Mouse (Mus musculus): Measurements from ENCODE around the gene Cacnb4. TPM values are rescaled to one million over a fixed set of nuclear protein-coding genes. Genes with fewer than 3 reads are reported as not detected.

Gene Cacnb4
- 16.3 and 18.0 TPM in 2 replicates for polyA plus RNA-seq (2014; fragmentation: Nextera tagmentation; extraction: Ambion mirVana)

- Histone ChIP-seq H3K4me2 (ENCODE audit: low read length) (peak within 1 kb of the TSS; percentile 93), H3K4me3 (replicated peaks; ENCODE audit: low read depth, low read length) (peak within 1 kb of the TSS; percentile 67), H3K27ac (replicated peaks; ENCODE audit: low read depth, low read length) (peak within 1 kb of the TSS; percentile 68), H3K36me3 (ENCODE audit: control insufficient read depth, insufficient read depth, low read length) (no peaks in the 10 kb centered on the region), H3K4me1 (ENCODE audit: control insufficient read depth, insufficient read depth, low read length) (peaks cover 9% of the 10 kb centered on the region; the same call in 1 of the 2 replicates), H3K9ac (replicated peaks; ENCODE audit: low read length) (peak within 1 kb of the TSS; percentile 75), H3K27me3 (ENCODE audit: control insufficient read depth, insufficient read depth, low read length) (peaks cover 15% of the 10 kb centered on the region; the same call in 1 of the 2 replicates), H3K9me3 (ENCODE audit: control insufficient read depth, low read length) (no peaks in the 10 kb centered on the region)
- DNase-seq, result peak; percentile 85
- peak; percentile 91 for ATAC-seq (ENCODE audit: low FRiP score, low TSS enrichment)
- under 1% methylated on average over 58 of the region's 77 CpGs for WGBS
Measured at GRCm38 (mm10) chr2:52676023-52676912, at the start of gene Cacnb4. Cacnb4 (minus strand) TSS chr2:52676831.

GRCm38 (mm10) chr2:52720231-52721025, 43.8 kb upstream of the Cacnb4 start:
- 0 out of 2 replicates have a peak, but pooled peaks cover 3% of the 10 kb centered on the region for H3K36me3 ChIP-seq (ENCODE audit: control insufficient read depth, insufficient read depth, low read length)
- H3K4me2 ChIP-seq (ENCODE audit: low read length), result no peak overlapping the region
- 31% methylated on average over 13 of the region's 13 CpGs for WGBS
- no peak overlapping the region for H3K4me3 ChIP-seq (replicated peaks; ENCODE audit: low read depth, low read length)
- no peak overlapping the region for H3K9ac ChIP-seq (replicated peaks; ENCODE audit: low read length)
- ATAC-seq (ENCODE audit: low FRiP score, low TSS enrichment) (no peak), DNase-seq (peak; percentile 43)
- H3K9me3 ChIP-seq (ENCODE audit: control insufficient read depth, low read length), result no peaks in the 10 kb centered on the region
- H3K27ac ChIP-seq (replicated peaks; ENCODE audit: low read depth, low read length), result no peak overlapping the region
- H3K27me3 ChIP-seq (ENCODE audit: control insufficient read depth, insufficient read depth, low read length), result no peaks in the 10 kb centered on the region
- H3K4me1 ChIP-seq (ENCODE audit: control insufficient read depth, insufficient read depth, low read length), result no peaks in the 10 kb centered on the region; the same call in 1 of the 2 replicates

- peaks cover 22% of the 10 kb centered on the region for H3K36me3 ChIP-seq (ENCODE audit: control insufficient read depth, insufficient read depth, low read length)
- H3K27ac ChIP-seq (replicated peaks; ENCODE audit: low read depth, low read length), result no peak overlapping the region
- WGBS, result 98% methylated on average over 5 of the region's 5 CpGs
- H3K4me2 ChIP-seq (ENCODE audit: low read length), result no peak overlapping the region
- no peaks in the 10 kb centered on the region; the same call in 1 of the 2 replicates for H3K4me1 ChIP-seq (ENCODE audit: control insufficient read depth, insufficient read depth, low read length)
- ATAC-seq (ENCODE audit: low FRiP score, low TSS enrichment), result no peak
- H3K9me3 ChIP-seq (ENCODE audit: control insufficient read depth, low read length), result no peaks in the 10 kb centered on the region
- H3K27me3 ChIP-seq (ENCODE audit: control insufficient read depth, insufficient read depth, low read length), result no peaks in the 10 kb centered on the region
- DNase-seq, result no peak
- no peak overlapping the region for H3K4me3 ChIP-seq (replicated peaks; ENCODE audit: low read depth, low read length)
- no peak overlapping the region for H3K9ac ChIP-seq (replicated peaks; ENCODE audit: low read length)
Measured at GRCm38 (mm10) chr2:52717076-52717475, 40.4 kb upstream of the Cacnb4 start.

GRCm38 (mm10) chr2:52715538-52715937, 38.9 kb upstream of the Cacnb4 start:
- no peak overlapping the region for H3K4me3 ChIP-seq (replicated peaks; ENCODE audit: low read depth, low read length)
- WGBS, result 92% methylated on average over 6 of the region's 6 CpGs
- DNase-seq (no peak), ATAC-seq (ENCODE audit: low FRiP score, low TSS enrichment) (no peak)
- peaks cover 22% of the 10 kb centered on the region for H3K36me3 ChIP-seq (ENCODE audit: control insufficient read depth, insufficient read depth, low read length)
- no peaks in the 10 kb centered on the region for H3K27me3 ChIP-seq (ENCODE audit: control insufficient read depth, insufficient read depth, low read length)
- no peak overlapping the region for H3K27ac ChIP-seq (replicated peaks; ENCODE audit: low read depth, low read length)
- H3K9ac ChIP-seq (replicated peaks; ENCODE audit: low read length), result no peak overlapping the region
- no peaks in the 10 kb centered on the region for H3K9me3 ChIP-seq (ENCODE audit: control insufficient read depth, low read length)
- no peaks in the 10 kb centered on the region; the same call in 1 of the 2 replicates for H3K4me1 ChIP-seq (ENCODE audit: control insufficient read depth, insufficient read depth, low read length)
- H3K4me2 ChIP-seq (ENCODE audit: low read length), result no peak overlapping the region

GRCm38 (mm10) chr2:52714111-52714510, 37.5 kb upstream of the Cacnb4 start:
- no peak for ATAC-seq (ENCODE audit: low FRiP score, low TSS enrichment)
- H3K4me3 ChIP-seq (replicated peaks; ENCODE audit: low read depth, low read length), result no peak overlapping the region
- H3K9me3 ChIP-seq (ENCODE audit: control insufficient read depth, low read length), result no peaks in the 10 kb centered on the region
- no peak for DNase-seq
- H3K27ac ChIP-seq (replicated peaks; ENCODE audit: low read depth, low read length), result no peak overlapping the region
- no peak overlapping the region for H3K9ac ChIP-seq (replicated peaks; ENCODE audit: low read length)
- H3K36me3 ChIP-seq (ENCODE audit: control insufficient read depth, insufficient read depth, low read length), result peaks cover 29% of the 10 kb centered on the region
- no peak overlapping the region for H3K4me2 ChIP-seq (ENCODE audit: low read length)
- H3K27me3 ChIP-seq (ENCODE audit: control insufficient read depth, insufficient read depth, low read length), result no peaks in the 10 kb centered on the region
- 91% methylated on average over 4 of the region's 4 CpGs for WGBS
- no peaks in the 10 kb centered on the region for H3K4me1 ChIP-seq (ENCODE audit: control insufficient read depth, insufficient read depth, low read length)

- ATAC-seq (ENCODE audit: low FRiP score, low TSS enrichment) (no peak), DNase-seq (peak; percentile 8)
- H3K36me3 ChIP-seq (ENCODE audit: control insufficient read depth, insufficient read depth, low read length), result peaks cover 43% of the 10 kb centered on the region
- no peak overlapping the region for H3K9ac ChIP-seq (replicated peaks; ENCODE audit: low read length)
- no peak overlapping the region for H3K27ac ChIP-seq (replicated peaks; ENCODE audit: low read depth, low read length)
- H3K9me3 ChIP-seq (ENCODE audit: control insufficient read depth, low read length), result no peaks in the 10 kb centered on the region
- H3K27me3 ChIP-seq (ENCODE audit: control insufficient read depth, insufficient read depth, low read length), result no peaks in the 10 kb centered on the region
- 95% methylated on average over 2 of the region's 2 CpGs for WGBS
- no peak overlapping the region for H3K4me3 ChIP-seq (replicated peaks; ENCODE audit: low read depth, low read length)
- no peak overlapping the region for H3K4me2 ChIP-seq (ENCODE audit: low read length)
- H3K4me1 ChIP-seq (ENCODE audit: control insufficient read depth, insufficient read depth, low read length), result no peaks in the 10 kb centered on the region
Measured at GRCm38 (mm10) chr2:52710804-52711203, 34.2 kb upstream of the Cacnb4 start.

- Histone ChIP-seq H3K9me3 (ENCODE audit: control insufficient read depth, low read length) (no peaks in the 10 kb centered on the region), H3K36me3 (ENCODE audit: control insufficient read depth, insufficient read depth, low read length) (peaks cover 44% of the 10 kb centered on the region)
Measured at GRCm38 (mm10) chr2:52709417-52709816, 32.8 kb upstream of the Cacnb4 start.

GRCm38 (mm10) chr2:52701368-52702036, 24.9 kb upstream of the Cacnb4 start:
- ATAC-seq (ENCODE audit: low FRiP score, low TSS enrichment) (no peak), DNase-seq (no peak)
- Histone ChIP-seq H3K4me2 (ENCODE audit: low read length) (no peak overlapping the region), H3K36me3 (ENCODE audit: control insufficient read depth, insufficient read depth, low read length) (peaks cover 25% of the 10 kb centered on the region), H3K27me3 (ENCODE audit: control insufficient read depth, insufficient read depth, low read length) (no peaks in the 10 kb centered on the region), H3K9me3 (ENCODE audit: control insufficient read depth, low read length) (no peaks in the 10 kb centered on the region), H3K9ac (replicated peaks; ENCODE audit: low read length) (no peak overlapping the region), H3K4me1 (ENCODE audit: control insufficient read depth, insufficient read depth, low read length) (no peaks in the 10 kb centered on the region), H3K4me3 (replicated peaks; ENCODE audit: low read depth, low read length) (no peak overlapping the region), H3K27ac (replicated peaks; ENCODE audit: low read depth, low read length) (no peak overlapping the region)
- WGBS, result 84% methylated on average over 11 of the region's 11 CpGs

More at GRCm38 (mm10) chr2:52709417-52709816, 32.8 kb upstream of the Cacnb4 start:
- no peak overlapping the region for H3K9ac ChIP-seq (replicated peaks; ENCODE audit: low read length)
- H3K4me3 ChIP-seq (replicated peaks; ENCODE audit: low read depth, low read length), result no peak overlapping the region
- 95% methylated on average over 5 of the region's 5 CpGs for WGBS
- DNase-seq, result no peak
- no peak overlapping the region for H3K4me2 ChIP-seq (ENCODE audit: low read length)
- H3K27me3 ChIP-seq (ENCODE audit: control insufficient read depth, insufficient read depth, low read length), result no peaks in the 10 kb centered on the region
- H3K4me1 ChIP-seq (ENCODE audit: control insufficient read depth, insufficient read depth, low read length), result no peaks in the 10 kb centered on the region
- no peak overlapping the region for H3K27ac ChIP-seq (replicated peaks; ENCODE audit: low read depth, low read length)
- ATAC-seq (ENCODE audit: low FRiP score, low TSS enrichment), result no peak
